35 mouse cellular contexts compared by ENCODE assay signal in the genomic region with DNA sequence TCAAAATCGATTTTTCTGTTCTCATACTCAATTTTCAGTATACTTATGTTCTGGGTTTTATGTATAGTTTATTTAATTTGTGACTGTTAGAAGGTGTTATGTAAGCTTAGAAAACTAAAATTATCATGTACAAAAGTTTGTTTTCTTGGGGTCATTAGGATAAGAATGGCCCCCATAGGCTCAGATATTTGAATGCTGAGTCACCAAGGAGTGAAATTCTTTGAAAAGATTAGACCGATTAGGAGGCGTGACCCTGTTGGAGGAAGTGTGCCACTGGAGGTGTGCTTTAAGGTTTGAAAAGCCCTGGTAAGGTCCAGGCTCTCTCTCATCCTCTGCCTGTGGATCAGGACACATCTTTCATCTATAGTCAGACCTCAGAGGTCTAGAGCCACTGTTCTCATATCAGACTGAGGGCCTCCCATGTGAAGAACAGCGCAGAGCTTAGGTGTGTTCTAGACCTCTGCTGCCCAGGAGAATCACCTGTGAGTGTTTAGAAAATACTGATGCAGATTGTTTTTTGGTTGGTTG. TPM values are rescaled to one million over a fixed set of nuclear protein-coding genes. Genes with fewer than 3 reads are reported as not detected.
DNase-seq lines count a peak whose midpoint lies in the region; TF ChIP-seq lines count a peak whose summit lies in the region.
"Had no signal": no experiment of that assay in that cellular context is flagged by ENCODE, and none has a peak within 500 bp of the region (broad histone marks: within the 10 kb centered on the region; RNA-seq: fewer than 3 reads in every experiment).

No protein-coding gene starts in this region.

- intact Hi-C loops in heart, postnatal 14 days (cut with DNase I) = loop anchor here (10.0 kb wide), 1 partner anchor 154 kb away; no protein-coding TSS in a partner anchor

- H3K27ac ChIP-seq in testis, adult 2 months (ENCODE audit: control insufficient read depth, insufficient read depth, low read depth, low read length) = no peak overlapping the region
- H3K27ac ChIP-seq in MEL (ENCODE audit: control insufficient read depth, low read depth, low read length) = peak overlapping the region; percentile 57
- H3K27ac ChIP-seq: embryonic facial prominence, embryonic 12.5 days; embryonic facial prominence, embryonic 15.5 days; hindbrain, embryonic 10.5 days; hindbrain, embryonic 13.5 days had no signal

- H3K36me3 ChIP-seq in testis, adult 2 months (ENCODE audit: control insufficient read depth, insufficient read depth, low read length) = no peaks in the 10 kb centered on the region
- peaks cover 4 to 33% of the 10 kb centered on the region in 2 experiments for H3K36me3 ChIP-seq in MEL (ENCODE audit: control insufficient read depth in 1 of 2, insufficient read depth in 2 of 2, low read length in 2 of 2)
- 0 out of 2 replicates have a peak, but pooled peaks cover 2% of the 10 kb centered on the region for H3K36me3 ChIP-seq in splenic B cell, adult 2 months (ENCODE audit: control insufficient read depth, insufficient read depth, low read length, poor library complexity, severe bottlenecking)
- H3K36me3 ChIP-seq: embryonic facial prominence, embryonic 12.5 days; embryonic facial prominence, embryonic 15.5 days; hindbrain, embryonic 13.5 days had no signal

- H3K9ac ChIP-seq in MEL (ENCODE audit: control insufficient read depth, low read depth, low read length, poor library complexity, severe bottlenecking) = no peak overlapping the region
- H3K9ac ChIP-seq: embryonic facial prominence, embryonic 12.5 days; embryonic facial prominence, embryonic 15.5 days; forebrain, postnatal 0 days; hindbrain, embryonic 13.5 days had no signal

- no peak for TF ChIP-seq CTCF in testis, adult 2 months (IDR thresholded peaks at IDR 0.05; ENCODE audit: control insufficient read depth, insufficient read depth, insufficient replicate concordance, low read depth, low read length)
- no peak for TF ChIP-seq CTCF in MEL (IDR thresholded peaks at IDR 0.05 in 2 of 3, conservative IDR thresholded peaks at IDR 0.05 in 1 of 3; ENCODE audit: control insufficient read depth in 1 of 3, insufficient read depth in 1 of 3, low read depth in 2 of 3, low read length in 3 of 3, poor library complexity in 1 of 3, severe bottlenecking in 1 of 3)

- peak; percentile 49 for DNase-seq in heart, adult 11 months
- DNase-seq in heart, postnatal 14 days = no peak
- no peak for DNase-seq in testis, postnatal 10 days (ENCODE audit: low spot score)
- peak; percentile 83 for DNase-seq in MEL (ENCODE audit: low read depth, low spot score)
- DNase-seq in splenic B cell, adult 2 months (ENCODE audit: low read depth, low spot score) = peak; percentile 30
- DNase-seq in thymus, postnatal 25 days = no peak
- no peak for DNase-seq in embryo, embryonic 9.5 days (ENCODE audit: extremely low spot score)
- DNase-seq: adrenal gland, postnatal 10 days; adrenal gland, postnatal 36 days; cerebellum, adult 18-20 months; cerebellum, adult 9-10 months; cerebellum, postnatal 14 days; forebrain, postnatal 0 days; gastrocnemius, postnatal 36 days; heart, postnatal 36 days had no signal

- no peak for TF ChIP-seq POLR2A in testis, adult 2 months (IDR thresholded peaks at IDR 0.05; ENCODE audit: control insufficient read depth, low read depth, low read length)
- TF ChIP-seq POLR2A in MEL (IDR thresholded peaks at IDR 0.05; ENCODE audit: control insufficient read depth in 1 of 2, insufficient read depth in 1 of 2, low read depth in 1 of 2, low read length in 2 of 2, poor library complexity in 1 of 2) = peak in 1 of 2 experiments; percentile 54; a peak in 2 of 4 replicates

- TF ChIP-seq EP300 in MEL (IDR thresholded peaks at IDR 0.05; ENCODE audit: low read depth in 1 of 2, low read length in 2 of 2) = peak; percentile 75 to 86

- H3K4me1 ChIP-seq in testis, adult 2 months (ENCODE audit: control insufficient read depth, insufficient read depth, low read length) = 0 out of 2 replicates have a peak, but pooled peaks cover 2% of the 10 kb centered on the region
- peaks cover 18 to 28% of the 10 kb centered on the region in 2 experiments for H3K4me1 ChIP-seq in MEL (ENCODE audit: control insufficient read depth in 1 of 2, insufficient read depth in 2 of 2, low read length in 2 of 2)

- peak overlapping the region; percentile 14 for H3K4me3 ChIP-seq in testis, adult 2 months (ENCODE audit: control insufficient read depth, low read depth, low read length)
- no peak overlapping the region for H3K4me3 ChIP-seq in MEL (ENCODE audit: control insufficient read depth in 1 of 2, insufficient read depth in 1 of 2, low read depth in 2 of 2, low read length in 2 of 2)
- H3K4me3 ChIP-seq: embryonic facial prominence, embryonic 12.5 days; embryonic facial prominence, embryonic 15.5 days; hindbrain, embryonic 10.5 days; hindbrain, embryonic 13.5 days had no signal

- H3K9me3 ChIP-seq in MEL (replicated peaks; ENCODE audit: insufficient read depth, low read length) = no peaks in the 10 kb centered on the region
- H3K9me3 ChIP-seq: embryonic facial prominence, embryonic 12.5 days; embryonic facial prominence, embryonic 15.5 days; G1E; hindbrain, embryonic 10.5 days; hindbrain, embryonic 13.5 days had no signal

- TF ChIP-seq RAD21 in MEL (IDR thresholded peaks at IDR 0.05; ENCODE audit: low read depth, low read length) = no peak

- H3K79me2 ChIP-seq in MEL (ENCODE audit: control insufficient read depth, insufficient read depth, low read length, poor library complexity) = peaks cover 27% of the 10 kb centered on the region

- no peaks in the 10 kb centered on the region for H3K27me3 ChIP-seq in testis, adult 2 months (ENCODE audit: control insufficient read depth, insufficient read depth, low read length)
- no peaks in the 10 kb centered on the region for H3K27me3 ChIP-seq in MEL (ENCODE audit: control insufficient read depth in 1 of 2, insufficient read depth in 2 of 2, low read length in 2 of 2)
- H3K27me3 ChIP-seq in splenic B cell, adult 2 months (ENCODE audit: control insufficient read depth, insufficient read depth, low read length, poor library complexity, severe bottlenecking) = no peaks in the 10 kb centered on the region
- H3K27me3 ChIP-seq: embryonic facial prominence, embryonic 12.5 days; embryonic facial prominence, embryonic 15.5 days; hindbrain, embryonic 13.5 days had no signal

TF ChIP-seq in MEL, 35 proteins besides CTCF, POLR2A, EP300 and RAD21:
- TF ChIP-seq JUND (IDR thresholded peaks at IDR 0.05; ENCODE audit: low read depth, low read length) = no peak
- TF ChIP-seq ELF1 (IDR thresholded peaks at IDR 0.05; ENCODE audit: low read depth, low read length) = peak; percentile 31; the same call in 1 of the 2 replicates
- peak; percentile 82 for TF ChIP-seq GATA1 (IDR thresholded peaks at IDR 0.05; ENCODE audit: low read depth, low read length)
- peak; percentile 80 for TF ChIP-seq ETS1 (IDR thresholded peaks at IDR 0.05; ENCODE audit: low read depth, low read length)
- TF ChIP-seq MAX (IDR thresholded peaks at IDR 0.05; ENCODE audit: low read length) = no peak
- TF ChIP-seq MAFK (IDR thresholded peaks at IDR 0.05; ENCODE audit: borderline replicate concordance, low read depth, low read length) = peak; percentile 68; the same call in 1 of the 2 replicates
- TF ChIP-seq RCOR1 (IDR thresholded peaks at IDR 0.05; ENCODE audit: low read depth, low read length) = peak; percentile 26; the same call in 1 of the 2 replicates
- peak; percentile 60; the same call in 1 of the 2 replicates for TF ChIP-seq TBP (IDR thresholded peaks at IDR 0.05; ENCODE audit: low read depth, low read length)
- peak; percentile 48; the same call in 1 of the 2 replicates for TF ChIP-seq MYC (IDR thresholded peaks at IDR 0.05; ENCODE audit: low read depth, low read length)
- peak; percentile 37; the same call in 1 of the 2 replicates for TF ChIP-seq MYB (IDR thresholded peaks at IDR 0.05; ENCODE audit: low read depth, low read length)
- no peak for TF ChIP-seq E2F4 (IDR thresholded peaks at IDR 0.05; ENCODE audit: borderline replicate concordance, low read depth, low read length)
- TF ChIP-seq SMC3 (IDR thresholded peaks at IDR 0.05; ENCODE audit: low read depth, low read length) = no peak
- TF ChIP-seq SIN3A (IDR thresholded peaks at IDR 0.05; ENCODE audit: low read length) = peak; percentile 68
- peak; percentile 85 for TF ChIP-seq GABPA (IDR thresholded peaks at IDR 0.05; ENCODE audit: low read depth, low read length)
- peak; percentile 34; the same call in 1 of the 2 replicates for TF ChIP-seq HCFC1 (IDR thresholded peaks at IDR 0.05; ENCODE audit: low read depth, low read length)
- peak; percentile 27; the same call in 1 of the 2 replicates for TF ChIP-seq NELFE (IDR thresholded peaks at IDR 0.05; ENCODE audit: low read depth, low read length)
- peak; percentile 56 for TF ChIP-seq TCF12 (IDR thresholded peaks at IDR 0.05; ENCODE audit: low read depth, low read length)

RNA-seq across cellular contexts. Expression of gene Gm20403, which starts 2.1 kb away (rescaled TPM):
- not detected for total RNA-seq in heart, postnatal 14 days (2021)
- polyA plus RNA-seq in testis, adult 2 months (2012; rRNA removed) = not detected in 2 replicates
- total RNA-seq in MEL (2012; rRNA removed) = not detected in 2 replicates
- polyA plus RNA-seq in MEL (2012; ENCODE audit: insufficient read depth in 1 of 2, insufficient read length in 2 of 2, low read depth in 1 of 2, low replicate concordance in 2 of 2, missing spikeins in 1 of 2) = not detected
- total RNA-seq: adrenal gland, adult 18-20 months; adrenal gland, postnatal 10 days; adrenal gland, postnatal 36 days; forebrain, postnatal 0 days; G1E; gastrocnemius, adult 8-10 months; gastrocnemius, postnatal 36 days; granulocyte monocyte progenitor cell, adult 5-6 weeks; heart, adult 8-10 months; heart, postnatal 36 days had no signal
- polyA plus RNA-seq: C2C12; CD4-positive, CD25-positive, alpha-beta regulatory T cell, adult 4 months; embryonic facial prominence, embryonic 12.5 days; embryonic facial prominence, embryonic 15.5 days; forebrain, embryonic 11.5 days; forebrain, embryonic 14.5 days; forebrain, postnatal 0 days; frontal cortex, adult 2 months; heart, embryonic 11.5 days; heart, embryonic 14.5 days; heart, postnatal 0 days; hindbrain, embryonic 10.5 days; hindbrain, embryonic 13.5 days; hindbrain, embryonic 16.5 days; intestine, postnatal 0 days had no signal

RNA-seq across cellular contexts. Expression of gene Baz1a, which starts 25.8 kb away (rescaled TPM):
- 10 to 100 TPM in 1 of 2 experiments, 1 to 10 TPM in 1; 9.9 to 10.4 TPM for total RNA-seq in heart, postnatal 14 days (2021)
- polyA plus RNA-seq in testis, adult 2 months (2012; rRNA removed) = 50.0 and 51.8 TPM in 2 replicates
- total RNA-seq in MEL (2012; rRNA removed) = 44.6 and 46.0 TPM in 2 replicates
- polyA plus RNA-seq in MEL (2012; ENCODE audit: insufficient read depth in 1 of 2, insufficient read length in 2 of 2, low read depth in 1 of 2, low replicate concordance in 2 of 2, missing spikeins in 1 of 2) = 100 to 1,000 TPM in 1 of 2 experiments, 10 to 100 TPM in 1; 39.8 to 203 TPM

Comparison
In these comparisons a context has a peak if more than half of its experiments do, and no peak if none do; other contexts are left out.
1. DNase-seq: peak in heart, adult 11 months (single experiment), MEL (single experiment) and splenic B cell, adult 2 months (single experiment); none in heart, postnatal 14 days (0 of 2), testis, postnatal 10 days (single experiment), thymus, postnatal 25 days (single experiment) and embryo, embryonic 9.5 days (single experiment).